Mouse (Mus musculus) cerebral cortex, adult 2 months (tissue): Measurements from ENCODE around the gene Serinc2.

Source experiments
- WGBS: fragments of 180-500 bp; shearing (Covaris S2); methylation state at CpG from one replicate; pipeline ENCODE4 v1.1.7; 2018; 5-methylcytosine and 5-hydroxymethylcytosine counted together

Serinc2 gene

GRCm38 (mm10) chr4:130264131-130264530 is 14.9 kb downstream of the Serinc2 start:
- 40% methylated on average over 11 of the region's 11 CpGs for WGBS

GRCm38 (mm10) chr4:130260406-130260805 is 18.6 kb downstream of the Serinc2 start:
- WGBS: 52% methylated on average over 5 of the region's 5 CpGs

- WGBS: 78% methylated on average over 8 of the region's 8 CpGs
Measured at GRCm38 (mm10) chr4:130252441-130253157, 26.4 kb downstream of the Serinc2 start.

GRCm38 (mm10) chr4:130251763-130252162 is 27.2 kb downstream of the Serinc2 start:
- WGBS: 60% methylated on average over 3 of the region's 3 CpGs

- 61% methylated on average over 7 of the region's 7 CpGs for WGBS
Measured at GRCm38 (mm10) chr4:130251172-130251705, 27.8 kb downstream of the Serinc2 start.

- 64% methylated on average over 3 of the region's 3 CpGs for WGBS
Measured at GRCm38 (mm10) chr4:130248636-130249035, 30.4 kb downstream of the Serinc2 start.

GRCm38 (mm10) chr4:130246132-130246531 is 32.9 kb downstream of the Serinc2 start:
- 2% methylated on average over 6 of the region's 6 CpGs for WGBS

- WGBS: 85% methylated on average over 8 of the region's 8 CpGs
Measured at GRCm38 (mm10) chr4:130244749-130245148, 34.3 kb downstream of the Serinc2 start.

GRCm38 (mm10) chr4:130243621-130244020 is 35.4 kb downstream of the Serinc2 start:
- WGBS: 81% methylated on average over 1 of the region's 1 CpGs

GRCm38 (mm10) chr4:130242956-130243355 is 36.0 kb downstream of the Serinc2 start:
- 84% methylated on average over 5 of the region's 5 CpGs for WGBS

GRCm38 (mm10) chr4:130240695-130241094 is 38.3 kb downstream of the Serinc2 start:
- WGBS: 45% methylated on average over 5 of the region's 5 CpGs

GRCm38 (mm10) chr4:130237607-130238006 is 41.4 kb downstream of the Serinc2 start:
- 84% methylated on average over 4 of the region's 4 CpGs for WGBS

GRCm38 (mm10) chr4:130236361-130236760 is 42.6 kb downstream of the Serinc2 start:
- 88% methylated on average over 8 of the region's 8 CpGs for WGBS

- WGBS: 64% methylated on average over 4 of the region's 4 CpGs
Measured at GRCm38 (mm10) chr4:130222179-130222578, 56.8 kb downstream of the Serinc2 start, which contains the start of gene Gm853. Gene Gm853, minus strand, starts transcription at chr4:130222401.

- 82% methylated on average over 9 of the region's 9 CpGs for WGBS
Measured at GRCm38 (mm10) chr4:130220176-130220575, 58.8 kb downstream of the Serinc2 start.

- WGBS: 89% methylated on average over 8 of the region's 8 CpGs
Measured at GRCm38 (mm10) chr4:130215392-130215791, 63.6 kb downstream of the Serinc2 start.

- WGBS: 74% methylated on average over 10 of the region's 10 CpGs
Measured at GRCm38 (mm10) chr4:130213857-130214256, 65.1 kb downstream of the Serinc2 start.

- WGBS: 93% methylated on average over 4 of the region's 4 CpGs
Measured at GRCm38 (mm10) chr4:130213197-130213596, 65.8 kb downstream of the Serinc2 start.

- 84% methylated on average over 7 of the region's 7 CpGs for WGBS
Measured at GRCm38 (mm10) chr4:130212421-130212820, 66.6 kb downstream of the Serinc2 start.

- 95% methylated on average over 2 of the region's 2 CpGs for WGBS
Measured at GRCm38 (mm10) chr4:130211870-130212269, 67.1 kb downstream of the Serinc2 start.
